Mouse (Mus musculus): ENCODE measurements around the gene Pptc7. TPM values are rescaled to one million over a fixed set of nuclear protein-coding genes. Genes with fewer than 3 reads are reported as not detected.
A peak's percentile ranks its signal among the peaks of the same experiment; 100 is the strongest.

Gene Pptc7
- polyA plus RNA-seq, 1 experiment from 2014 or later: 8.3 TPM

GRCm38 (mm10) chr5:122303937-122304336, 19.8 kb downstream of the Pptc7 start:
- Histone ChIP-seq H3K9ac (ENCODE audit: low read length) (peak overlapping the region; percentile 19; the same call in 1 of the 2 replicates), H3K4me2 (ENCODE audit: low read depth, low read length) (no peak overlapping the region), H3K4me1 (ENCODE audit: control insufficient read depth, insufficient read depth, low read length) (peaks cover 31% of the 10 kb centered on the region), H3K36me3 (ENCODE audit: control insufficient read depth, insufficient read depth, low read length) (no peaks in the 10 kb centered on the region), H3K9me3 (replicated peaks; ENCODE audit: control insufficient read depth, low read length) (no peaks in the 10 kb centered on the region), H3K4me3 (replicated peaks; ENCODE audit: low read length) (no peak overlapping the region), H3K27ac (ENCODE audit: low read length) (peak overlapping the region; percentile 78), H3K27me3 (ENCODE audit: control insufficient read depth, insufficient read depth, low read length) (no peaks in the 10 kb centered on the region)
- 69% methylated on average over 7 of the region's 7 CpGs for WGBS
- ATAC-seq (ENCODE audit: insufficient read depth, low FRiP score): no peak

GRCm38 (mm10) chr5:122304541-122304940, 20.4 kb downstream of the Pptc7 start:
- H3K27me3 ChIP-seq (ENCODE audit: control insufficient read depth, insufficient read depth, low read length): no peaks in the 10 kb centered on the region
- H3K9ac ChIP-seq (ENCODE audit: low read length): peak overlapping the region; percentile 19; the same call in 1 of the 2 replicates
- H3K36me3 ChIP-seq (ENCODE audit: control insufficient read depth, insufficient read depth, low read length): no peaks in the 10 kb centered on the region
- no peak overlapping the region for H3K4me2 ChIP-seq (ENCODE audit: low read depth, low read length)
- peak overlapping the region; percentile 78 for H3K27ac ChIP-seq (ENCODE audit: low read length)
- H3K4me3 ChIP-seq (replicated peaks; ENCODE audit: low read length): no peak overlapping the region
- peaks cover 31% of the 10 kb centered on the region for H3K4me1 ChIP-seq (ENCODE audit: control insufficient read depth, insufficient read depth, low read length)
- no peaks in the 10 kb centered on the region for H3K9me3 ChIP-seq (replicated peaks; ENCODE audit: control insufficient read depth, low read length)
- 63% methylated on average over 6 of the region's 6 CpGs for WGBS
- ATAC-seq (ENCODE audit: insufficient read depth, low FRiP score): no peak

DNA sequence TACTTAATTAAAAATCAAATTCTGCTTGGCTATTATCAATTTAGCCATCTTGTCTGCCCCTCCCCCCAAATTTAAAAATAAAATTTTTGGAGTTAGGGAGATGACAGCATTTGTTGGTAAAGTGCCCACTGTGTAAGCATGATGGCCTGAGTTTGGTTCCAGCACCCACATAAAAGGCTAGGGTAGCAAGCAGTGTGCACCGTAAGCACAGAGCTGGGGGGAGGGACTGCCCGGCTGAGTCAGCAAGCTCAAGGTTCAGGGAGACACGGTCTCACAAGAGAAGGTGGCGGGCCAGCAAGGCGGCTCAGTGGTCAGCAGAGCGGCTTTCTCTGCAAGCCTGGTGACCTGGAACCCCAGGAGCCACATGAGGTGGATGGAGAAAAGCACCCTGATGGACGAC, 21.3 kb downstream of the Pptc7 start:
- no peaks in the 10 kb centered on the region for H3K27me3 ChIP-seq (ENCODE audit: control insufficient read depth, insufficient read depth, low read length)
- no peak; the same call in 1 of the 2 replicates for ATAC-seq (ENCODE audit: insufficient read depth, low FRiP score)
- H3K9me3 ChIP-seq (replicated peaks; ENCODE audit: control insufficient read depth, low read length): no peaks in the 10 kb centered on the region
- peaks cover 31% of the 10 kb centered on the region for H3K4me1 ChIP-seq (ENCODE audit: control insufficient read depth, insufficient read depth, low read length)
- no peak overlapping the region for H3K4me2 ChIP-seq (ENCODE audit: low read depth, low read length)
- H3K27ac ChIP-seq (ENCODE audit: low read length): no peak overlapping the region
- no peaks in the 10 kb centered on the region for H3K36me3 ChIP-seq (ENCODE audit: control insufficient read depth, insufficient read depth, low read length)
- no peak overlapping the region for H3K4me3 ChIP-seq (replicated peaks; ENCODE audit: low read length)
- no peak overlapping the region for H3K9ac ChIP-seq (ENCODE audit: low read length)
- WGBS: 83% methylated on average over 7 of the region's 7 CpGs

GRCm38 (mm10) chr5:122306536-122306935, 22.4 kb downstream of the Pptc7 start:
- Histone ChIP-seq H3K4me2 (ENCODE audit: low read depth, low read length) (no peak overlapping the region), H3K36me3 (ENCODE audit: control insufficient read depth, insufficient read depth, low read length) (no peaks in the 10 kb centered on the region), H3K4me3 (replicated peaks; ENCODE audit: low read length) (no peak overlapping the region), H3K27ac (ENCODE audit: low read length) (no peak overlapping the region), H3K9me3 (replicated peaks; ENCODE audit: control insufficient read depth, low read length) (no peaks in the 10 kb centered on the region), H3K9ac (ENCODE audit: low read length) (no peak overlapping the region), H3K27me3 (ENCODE audit: control insufficient read depth, insufficient read depth, low read length) (no peaks in the 10 kb centered on the region), H3K4me1 (ENCODE audit: control insufficient read depth, insufficient read depth, low read length) (peaks cover 31% of the 10 kb centered on the region)
- ATAC-seq (ENCODE audit: insufficient read depth, low FRiP score): no peak
- WGBS: 88% methylated on average over 3 of the region's 3 CpGs

GRCm38 (mm10) chr5:122310699-122311098, 26.5 kb downstream of the Pptc7 start:
- no peak overlapping the region for H3K4me2 ChIP-seq (ENCODE audit: low read depth, low read length)
- H3K36me3 ChIP-seq (ENCODE audit: control insufficient read depth, insufficient read depth, low read length): no peaks in the 10 kb centered on the region
- H3K4me1 ChIP-seq (ENCODE audit: control insufficient read depth, insufficient read depth, low read length): peaks cover 10% of the 10 kb centered on the region; the same call in 1 of the 2 replicates
- WGBS: 83% methylated on average over 8 of the region's 8 CpGs
- no peak for ATAC-seq (ENCODE audit: insufficient read depth, low FRiP score)
- H3K27ac ChIP-seq (ENCODE audit: low read length): no peak overlapping the region
- no peak overlapping the region for H3K9ac ChIP-seq (ENCODE audit: low read length)
- H3K4me3 ChIP-seq (replicated peaks; ENCODE audit: low read length): no peak overlapping the region
- no peaks in the 10 kb centered on the region for H3K9me3 ChIP-seq (replicated peaks; ENCODE audit: control insufficient read depth, low read length)
- no peaks in the 10 kb centered on the region for H3K27me3 ChIP-seq (ENCODE audit: control insufficient read depth, insufficient read depth, low read length)

- Histone ChIP-seq H3K4me2 (ENCODE audit: low read depth, low read length) (no peak overlapping the region), H3K27me3 (ENCODE audit: control insufficient read depth, insufficient read depth, low read length) (no peaks in the 10 kb centered on the region), H3K27ac (ENCODE audit: low read length) (no peak overlapping the region), H3K9ac (ENCODE audit: low read length) (no peak overlapping the region), H3K36me3 (ENCODE audit: control insufficient read depth, insufficient read depth, low read length) (no peaks in the 10 kb centered on the region), H3K4me1 (ENCODE audit: control insufficient read depth, insufficient read depth, low read length) (peaks cover 10% of the 10 kb centered on the region; the same call in 1 of the 2 replicates), H3K9me3 (replicated peaks; ENCODE audit: control insufficient read depth, low read length) (no peaks in the 10 kb centered on the region), H3K4me3 (replicated peaks; ENCODE audit: low read length) (no peak overlapping the region)
- no peak for ATAC-seq (ENCODE audit: insufficient read depth, low FRiP score)
- WGBS: 67% methylated on average over 7 of the region's 7 CpGs
Observed at GRCm38 (mm10) chr5:122311692-122312091, 27.5 kb downstream of the Pptc7 start.

- 82% methylated on average over 4 of the region's 4 CpGs for WGBS
- H3K9me3 ChIP-seq (replicated peaks; ENCODE audit: control insufficient read depth, low read length): no peaks in the 10 kb centered on the region
- no peak overlapping the region for H3K27ac ChIP-seq (ENCODE audit: low read length)
- peaks cover 10% of the 10 kb centered on the region; the same call in 1 of the 2 replicates for H3K4me1 ChIP-seq (ENCODE audit: control insufficient read depth, insufficient read depth, low read length)
- no peak overlapping the region for H3K4me3 ChIP-seq (replicated peaks; ENCODE audit: low read length)
- no peaks in the 10 kb centered on the region for H3K27me3 ChIP-seq (ENCODE audit: control insufficient read depth, insufficient read depth, low read length)
- ATAC-seq (ENCODE audit: insufficient read depth, low FRiP score): no peak
- H3K4me2 ChIP-seq (ENCODE audit: low read depth, low read length): no peak overlapping the region
- H3K9ac ChIP-seq (ENCODE audit: low read length): no peak overlapping the region
- no peaks in the 10 kb centered on the region; the same call in 1 of the 2 replicates for H3K36me3 ChIP-seq (ENCODE audit: control insufficient read depth, insufficient read depth, low read length)
Observed at GRCm38 (mm10) chr5:122312346-122312745, 28.2 kb downstream of the Pptc7 start.

- WGBS: 91% methylated on average over 17 of the region's 17 CpGs
- ATAC-seq (ENCODE audit: insufficient read depth, low FRiP score): no peak
- H3K36me3 ChIP-seq (ENCODE audit: control insufficient read depth, insufficient read depth, low read length): no peaks in the 10 kb centered on the region; the same call in 1 of the 2 replicates
Observed at GRCm38 (mm10) chr5:122312942-122313684, 28.9 kb downstream of the Pptc7 start.

DNA sequence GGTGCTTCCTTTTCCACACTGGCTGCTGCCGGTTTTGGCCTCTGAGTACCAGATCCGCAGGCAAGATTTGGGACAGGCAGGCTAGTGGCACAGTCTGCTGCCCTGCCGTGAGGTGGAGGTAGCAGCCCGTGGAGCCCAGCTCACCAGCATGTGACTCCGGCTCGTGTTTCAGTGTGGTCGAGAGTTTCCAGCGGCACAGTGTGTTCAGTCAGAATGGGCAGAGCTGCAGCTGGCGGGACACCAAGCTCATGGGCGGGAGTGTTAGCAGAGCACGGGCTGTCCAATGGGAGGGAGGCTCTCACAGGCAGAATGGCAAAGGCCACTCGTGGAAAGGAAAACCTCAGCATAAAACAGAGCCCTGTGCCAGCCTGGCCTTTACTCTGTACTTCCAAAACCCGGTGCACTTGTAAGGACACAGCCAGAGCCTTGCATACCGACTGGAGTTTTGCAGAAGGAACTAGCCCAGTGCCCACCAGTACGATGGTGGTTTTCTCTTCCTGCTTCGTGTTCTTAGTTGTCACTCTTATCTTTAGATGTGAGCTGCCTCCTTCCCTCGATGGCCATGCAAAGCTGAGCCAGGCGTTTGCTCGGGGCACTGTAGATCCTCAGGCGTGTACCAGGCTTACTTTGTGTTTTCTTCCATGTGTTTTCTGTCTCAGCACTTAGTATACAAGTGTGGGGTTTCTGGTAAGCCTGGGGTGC, 31.0 kb downstream of the Pptc7 start:
- ATAC-seq (ENCODE audit: insufficient read depth, low FRiP score): peak; percentile 85
- H3K4me2 ChIP-seq (ENCODE audit: low read depth, low read length): no peak overlapping the region
- 54% methylated on average over 20 of the region's 20 CpGs for WGBS
- peaks cover 2% of the 10 kb centered on the region; the same call in 1 of the 2 replicates for H3K36me3 ChIP-seq (ENCODE audit: control insufficient read depth, insufficient read depth, low read length)
- no peaks in the 10 kb centered on the region for H3K27me3 ChIP-seq (ENCODE audit: control insufficient read depth, insufficient read depth, low read length)
- no peak overlapping the region for H3K4me3 ChIP-seq (replicated peaks; ENCODE audit: low read length)
- no peaks in the 10 kb centered on the region for H3K9me3 ChIP-seq (replicated peaks; ENCODE audit: control insufficient read depth, low read length)
- H3K9ac ChIP-seq (ENCODE audit: low read length): 0 out of 2 replicates have a peak overlapping the region, but pooled peaks have one; percentile 31
- peak overlapping the region; percentile 62 for H3K27ac ChIP-seq (ENCODE audit: low read length)
- H3K4me1 ChIP-seq (ENCODE audit: control insufficient read depth, insufficient read depth, low read length): peaks cover 15% of the 10 kb centered on the region; the same call in 1 of the 2 replicates

More at GRCm38 (mm10) chr5:122312942-122313684, 28.9 kb downstream of the Pptc7 start:
- no peaks in the 10 kb centered on the region for H3K27me3 ChIP-seq (ENCODE audit: control insufficient read depth, insufficient read depth, low read length)
- no peak overlapping the region for H3K9ac ChIP-seq (ENCODE audit: low read length)
- H3K4me2 ChIP-seq (ENCODE audit: low read depth, low read length): no peak overlapping the region
- no peak overlapping the region for H3K27ac ChIP-seq (ENCODE audit: low read length)
- no peak overlapping the region for H3K4me3 ChIP-seq (replicated peaks; ENCODE audit: low read length)
- H3K4me1 ChIP-seq (ENCODE audit: control insufficient read depth, insufficient read depth, low read length): peaks cover 10% of the 10 kb centered on the region; the same call in 1 of the 2 replicates
- H3K9me3 ChIP-seq (replicated peaks; ENCODE audit: control insufficient read depth, low read length): no peaks in the 10 kb centered on the region
